Mouse (Mus musculus): ENCODE data around the gene Gm20605.

- no peak for TF ChIP-seq POLR2A (IDR thresholded peaks at IDR 0.05; ENCODE audit: borderline replicate concordance, extremely low read depth, insufficient read depth, insufficient read length, poor library complexity, severe bottlenecking)
- no peak for TF ChIP-seq CTCF (IDR thresholded peaks at IDR 0.05; ENCODE audit: borderline replicate concordance, extremely low read depth, insufficient read depth, insufficient read length)
Observed at GRCm38 (mm10) chr5:137610548-137611244, 18.3 kb upstream of the Gm20605 start.
